Mouse (Mus musculus): ENCODE results near the gene Cxcl12.

- TF ChIP-seq CTCF (IDR thresholded peaks at IDR 0.05; ENCODE audit: extremely low read depth, insufficient read depth, insufficient read length, insufficient replicate concordance) (no peak), POLR2A (IDR thresholded peaks at IDR 0.05; ENCODE audit: low read depth, low read length) (no peak)
Measured at GRCm38 (mm10) chr6:117167426-117167730, 957 bp upstream of the Cxcl12 start.
